Mouse (Mus musculus) forebrain, postnatal 0 days (tissue): ENCODE measurements around the gene Kctd10. TPM values are rescaled to one million over a fixed set of nuclear protein-coding genes. Genes with fewer than 3 reads are reported as not detected.

Experiments
- ATAC-seq: fragments of 200-750 bp; cut with Nextera tagmentation; 2 replicates; pipeline ENCODE4 v1.8.0; 2017; ENCODE audit warnings: mild to moderate bottlenecking, moderate library complexity
- DNase-seq: peaks from one replicate; pipeline ENCODE4 v3.0.0-alpha.2; 2015
- H3K27ac ChIP-seq: fragments of 300-500 bp; sonication (generic); 2 replicates; pipeline ENCODE4 v1.5.1; 2014; ENCODE audit warnings: low read depth, mild to moderate bottlenecking, antibody characterized with exemption, low read length, moderate library complexity, mixed read lengths
- H3K27me3 ChIP-seq: fragments of 300-500 bp; sonication (generic); 2 replicates; pipeline ENCODE4 v1.6.1; 2014; ENCODE audit warnings: mild to moderate bottlenecking, low read length, mixed read lengths; ENCODE audit not compliant: insufficient read depth
- H3K36me3 ChIP-seq: fragments of 300-500 bp; sonication (generic); 2 replicates; pipeline ENCODE4 v1.6.1; 2014; ENCODE audit warnings: mild to moderate bottlenecking, moderate library complexity; ENCODE audit not compliant: insufficient read depth
- H3K4me1 ChIP-seq: fragments of 300-500 bp; sonication (generic); 2 replicates; pipeline ENCODE4 v1.6.1; 2014; ENCODE audit warnings: antibody characterized with exemption; ENCODE audit not compliant: insufficient read depth
- H3K4me2 ChIP-seq: fragments of 300-500 bp; sonication (generic); 2 replicates; pipeline ENCODE4 v1.6.1; 2014; ENCODE audit warnings: low read depth, mild to moderate bottlenecking, moderate library complexity
- H3K4me3 ChIP-seq: fragments of 300-500 bp; sonication (generic); 2 replicates; pipeline ENCODE4 v1.5.1; 2014; ENCODE audit warnings: low read depth, low read length, mixed read lengths
- H3K9ac ChIP-seq: fragments of 300-500 bp; sonication (generic); 2 replicates; pipeline ENCODE4 v1.6.1; 2014; ENCODE audit warnings: mild to moderate bottlenecking
- H3K9me3 ChIP-seq: fragments of 300-500 bp; sonication (generic); 2 replicates; pipeline ENCODE4 v1.6.1; 2016; ENCODE audit warnings: low read length
- CTCF ChIP-seq: sonication (generic); IDR thresholded peaks from 2 replicates; pipeline ENCODE4 v1.5.1; 2016; ENCODE audit warnings: antibody characterized with exemption, control low read depth, low read depth
- WGBS: fragments of 180-500 bp; shearing (Covaris S2); extraction: QIAGEN DNeasy Blood & Tissue Kit; methylation state at CpG from one replicate; pipeline ENCODE4 v1.1.7; 2014; 5-methylcytosine and 5-hydroxymethylcytosine counted together
- polyA plus RNA-seq: library from polyadenylated mRNA; unstranded; fragments of >200 nt; fragmentation: Nextera tagmentation; extraction: Ambion mirVana; gene quantifications from 2 replicates; pipeline ENCODE4 v1.2.1, GENCODE M21; 2015
- total RNA-seq: library from RNA; depleted of rRNA; stranded (reverse); fragments of >200 nt; gene quantifications from 2 replicates; pipeline ENCODE4 v1.2.3, GENCODE M21; 2014

Kctd10 gene
- total and polyA plus RNA-seq, 2 experiments from 2014 or later: 63.0 to 69.7 TPM

- peaks cover 97% of the 10 kb centered on the region for H3K36me3 ChIP-seq
- H3K9me3 ChIP-seq: no peaks in the 10 kb centered on the region
- H3K9ac ChIP-seq: no peak overlapping the region
- ATAC-seq: no peak
- no peak for DNase-seq
- no peak overlapping the region for H3K4me2 ChIP-seq
- H3K27ac ChIP-seq: no peak overlapping the region
- 94% methylated on average over 11 of the region's 11 CpGs for WGBS
- no peaks in the 10 kb centered on the region for H3K4me1 ChIP-seq
- no peak for TF ChIP-seq CTCF
- H3K4me3 ChIP-seq: no peak overlapping the region
- H3K27me3 ChIP-seq: no peaks in the 10 kb centered on the region
Measured at GRCm38 (mm10) chr5:114408846-114409245, 28.5 kb upstream of the Kctd10 start.

DNA sequence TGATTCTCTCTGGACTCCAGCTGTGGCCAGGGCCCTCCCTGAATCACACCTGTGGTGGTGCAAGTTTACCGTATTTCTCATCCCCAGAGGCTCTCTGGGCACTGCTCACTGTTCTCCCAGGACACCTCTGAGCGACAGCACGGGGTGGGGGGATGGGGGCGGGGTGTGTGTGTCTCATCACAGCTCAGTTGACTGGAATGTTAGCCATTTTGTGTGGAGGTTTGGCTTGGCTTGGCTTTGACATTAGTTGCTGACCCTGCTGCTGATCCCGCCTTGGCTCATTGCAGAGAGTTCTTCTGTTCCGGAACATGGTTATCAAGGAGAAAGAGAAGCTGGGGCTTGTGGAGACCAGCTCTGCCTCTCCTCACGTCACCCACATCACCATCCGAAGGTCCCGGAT lies 27.5 kb upstream of the Kctd10 start:
- no peak overlapping the region for H3K27ac ChIP-seq
- ATAC-seq (no peak), DNase-seq (no peak)
- H3K9ac ChIP-seq: no peak overlapping the region
- H3K4me3 ChIP-seq: no peak overlapping the region
- no peaks in the 10 kb centered on the region for H3K9me3 ChIP-seq
- H3K4me2 ChIP-seq: no peak overlapping the region
- H3K4me1 ChIP-seq: no peaks in the 10 kb centered on the region
- H3K36me3 ChIP-seq: peaks cover 97% of the 10 kb centered on the region
- H3K27me3 ChIP-seq: no peaks in the 10 kb centered on the region
- no peak for TF ChIP-seq CTCF
- WGBS: 88% methylated on average over 9 of the region's 9 CpGs

- 71% methylated on average over 10 of the region's 10 CpGs for WGBS
- H3K9me3 ChIP-seq: no peaks in the 10 kb centered on the region
- H3K27me3 ChIP-seq: no peaks in the 10 kb centered on the region
- H3K4me1 ChIP-seq: no peaks in the 10 kb centered on the region
- no peak overlapping the region for H3K9ac ChIP-seq
- ATAC-seq (no peak), DNase-seq (no peak)
- peaks cover 97% of the 10 kb centered on the region for H3K36me3 ChIP-seq
- no peak overlapping the region for H3K4me2 ChIP-seq
- no peak overlapping the region for H3K27ac ChIP-seq
- TF ChIP-seq CTCF: no peak
- no peak overlapping the region for H3K4me3 ChIP-seq
Measured at GRCm38 (mm10) chr5:114407269-114407668, 27.0 kb upstream of the Kctd10 start.

GRCm38 (mm10) chr5:114406592-114406991 lies 26.3 kb upstream of the Kctd10 start:
- Histone ChIP-seq H3K4me2 (no peak overlapping the region), H3K27ac (no peak overlapping the region), H3K4me3 (no peak overlapping the region), H3K36me3 (peaks cover 97% of the 10 kb centered on the region), H3K4me1 (no peaks in the 10 kb centered on the region), H3K9me3 (no peaks in the 10 kb centered on the region), H3K9ac (no peak overlapping the region), H3K27me3 (no peaks in the 10 kb centered on the region)
- no peak for DNase-seq
- WGBS: 95% methylated on average over 14 of the region's 14 CpGs
- no peak for ATAC-seq
- TF ChIP-seq CTCF: no peak

GRCm38 (mm10) chr5:114393169-114393568 lies 12.9 kb upstream of the Kctd10 start:
- Histone ChIP-seq H3K9me3 (no peaks in the 10 kb centered on the region), H3K36me3 (peaks cover 72% of the 10 kb centered on the region), H3K9ac (no peak overlapping the region), H3K27ac (no peak overlapping the region), H3K27me3 (no peaks in the 10 kb centered on the region), H3K4me2 (no peak overlapping the region), H3K4me3 (no peak overlapping the region), H3K4me1 (no peaks in the 10 kb centered on the region)
- no peak for ATAC-seq
- no peak for TF ChIP-seq CTCF
- 86% methylated on average over 9 of the region's 9 CpGs for WGBS
- no peak for DNase-seq

GRCm38 (mm10) chr5:114384448-114384847 lies 4.1 kb upstream of the Kctd10 start:
- Histone ChIP-seq H3K4me2 (no peak overlapping the region), H3K27me3 (no peaks in the 10 kb centered on the region), H3K4me1 (peaks cover 12% of the 10 kb centered on the region), H3K9ac (no peak overlapping the region), H3K36me3 (peaks cover 44% of the 10 kb centered on the region), H3K4me3 (no peak overlapping the region), H3K27ac (no peak overlapping the region), H3K9me3 (no peaks in the 10 kb centered on the region)
- 88% methylated on average over 8 of the region's 8 CpGs for WGBS
- TF ChIP-seq CTCF: no peak
- DNase-seq: no peak
- ATAC-seq: no peak

DNA sequence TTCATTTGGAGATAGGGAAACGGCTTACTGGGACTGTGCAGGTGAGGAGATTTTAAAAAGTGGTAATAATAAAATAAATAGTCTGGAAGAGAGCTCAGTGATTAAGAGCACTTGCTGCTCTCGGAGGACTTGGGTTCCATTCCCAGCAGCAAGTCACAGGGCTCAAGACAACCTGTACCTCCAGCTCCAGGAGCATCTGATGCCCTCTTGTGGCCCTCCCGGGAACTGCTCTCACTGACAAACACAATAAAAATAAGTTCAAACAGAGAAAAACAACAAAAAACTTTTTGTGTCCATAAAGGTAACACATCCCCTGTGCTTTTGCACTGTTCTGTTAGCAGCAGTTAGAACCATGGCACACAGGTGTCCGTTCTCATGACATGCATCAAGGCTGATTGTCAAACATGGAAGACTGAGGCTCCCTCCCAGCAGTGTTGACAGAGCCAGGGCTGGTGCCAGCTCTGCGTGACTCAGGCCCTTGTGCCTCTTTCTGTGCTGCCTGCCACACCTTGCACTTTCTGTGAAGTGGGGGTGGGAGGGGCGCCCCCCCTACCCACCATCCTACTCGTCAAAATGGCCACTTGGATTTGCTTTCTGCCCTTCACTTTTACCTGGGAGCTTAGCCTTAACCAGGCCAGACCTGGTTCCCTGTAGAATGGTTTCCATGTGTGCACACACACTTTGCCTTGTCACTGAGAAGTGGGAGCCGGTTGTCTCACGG lies 3.0 kb upstream of the Kctd10 start:
- H3K36me3 ChIP-seq: peaks cover 33% of the 10 kb centered on the region
- H3K27ac ChIP-seq: no peak overlapping the region
- TF ChIP-seq CTCF: peak; percentile 74
- peaks cover 16% of the 10 kb centered on the region for H3K4me1 ChIP-seq
- H3K9me3 ChIP-seq: no peaks in the 10 kb centered on the region
- DNase-seq: peak; percentile 30
- H3K4me2 ChIP-seq: no peak overlapping the region
- no peaks in the 10 kb centered on the region for H3K27me3 ChIP-seq
- no peak overlapping the region for H3K9ac ChIP-seq
- H3K4me3 ChIP-seq: no peak overlapping the region
- 78% methylated on average over 9 of the region's 9 CpGs for WGBS
- no peak for ATAC-seq
